Mouse (Mus musculus) stomach, embryonic 16.5 days (tissue): ENCODE results near the gene Defb48. TPM values are rescaled to one million over a fixed set of nuclear protein-coding genes. Genes with fewer than 3 reads are reported as not detected.

Experiments
- ATAC-seq: fragments of 200-750 bp; cut with Nextera tagmentation; 2 replicates; pipeline ENCODE4 v1.8.0; 2017; ENCODE audit warnings: moderate number of reproducible peaks, moderate TSS enrichment; ENCODE audit not compliant: insufficient read depth, low FRiP score
- H3K27ac ChIP-seq: fragments of 300-500 bp; sonication (generic); 2 replicates; pipeline ENCODE4 v1.5.1; 2014; ENCODE audit warnings: low read length
- H3K27me3 ChIP-seq: fragments of 300-500 bp; sonication (generic); 2 replicates; pipeline ENCODE4 v1.6.1; 2014; ENCODE audit warnings: low read length, control low read depth, mixed read lengths; ENCODE audit not compliant: control insufficient read depth, insufficient read depth
- H3K36me3 ChIP-seq: fragments of 300-500 bp; sonication (generic); 2 replicates; pipeline ENCODE4 v1.6.1; 2014; ENCODE audit warnings: low read length; ENCODE audit not compliant: control insufficient read depth, insufficient read depth
- H3K4me1 ChIP-seq: fragments of 300-500 bp; sonication (generic); 2 replicates; pipeline ENCODE4 v1.6.1; 2014; ENCODE audit warnings: low read length, control low read depth, mixed read lengths; ENCODE audit not compliant: control insufficient read depth, insufficient read depth
- H3K4me2 ChIP-seq: fragments of 300-500 bp; sonication (generic); 2 replicates; pipeline ENCODE4 v1.6.1; 2014; ENCODE audit warnings: low read depth, low read length, mixed read lengths
- H3K4me3 ChIP-seq: fragments of 300-500 bp; sonication (generic); replicated peaks from 2 replicates; pipeline ENCODE4 v1.5.1; 2014; ENCODE audit warnings: mild to moderate bottlenecking, low read length
- H3K9ac ChIP-seq: fragments of 300-500 bp; sonication (generic); 2 replicates; pipeline ENCODE4 v1.6.1; 2014; ENCODE audit warnings: low read length
- H3K9me3 ChIP-seq: fragments of 300-500 bp; sonication (generic); replicated peaks from 2 replicates; pipeline ENCODE4 v1.6.1; 2016; ENCODE audit warnings: low read length, control low read depth; ENCODE audit not compliant: control insufficient read depth
- WGBS: fragments of 180-500 bp; shearing (Covaris S2); extraction: QIAGEN DNeasy Blood & Tissue Kit; methylation state at CpG from one replicate; pipeline ENCODE4 v1.1.7; 2014; 5-methylcytosine and 5-hydroxymethylcytosine counted together
- polyA plus RNA-seq: library from polyadenylated mRNA; unstranded; fragments of >200 nt; fragmentation: Nextera tagmentation; extraction: Ambion mirVana; gene quantifications from 2 replicates; pipeline ENCODE4 v1.2.1, GENCODE M21; 2015

Gene Defb48
- not detected in 2 replicates for polyA plus RNA-seq

- Histone ChIP-seq H3K36me3 (no peaks in the 10 kb centered on the region), H3K27me3 (no peaks in the 10 kb centered on the region), H3K4me1 (no peaks in the 10 kb centered on the region), H3K9me3 (no peaks in the 10 kb centered on the region), H3K9ac (no peak within 1 kb of the TSS), H3K4me2 (no peak within 1 kb of the TSS), H3K27ac (no peak within 1 kb of the TSS), H3K4me3 (no peak within 1 kb of the TSS)
- ATAC-seq: no peak
- 56% methylated on average over 1 of the region's 1 CpGs for WGBS
Observed at GRCm38 (mm10) chr14:62984410-62984809, at the start of gene Defb48. Defb48 (minus strand) TSS chr14:62984510.

- Histone ChIP-seq H3K9ac (no peak overlapping the region), H3K4me2 (no peak overlapping the region), H3K27me3 (no peaks in the 10 kb centered on the region), H3K4me1 (no peaks in the 10 kb centered on the region), H3K36me3 (no peaks in the 10 kb centered on the region), H3K27ac (no peak overlapping the region), H3K9me3 (no peaks in the 10 kb centered on the region), H3K4me3 (no peak overlapping the region)
- ATAC-seq: no peak
- WGBS: 49% methylated on average over 6 of the region's 6 CpGs
Observed at GRCm38 (mm10) chr14:63020524-63021156, 36.3 kb upstream of the Defb48 start.

- Histone ChIP-seq H3K36me3 (no peaks in the 10 kb centered on the region), H3K4me2 (no peak overlapping the region), H3K9me3 (no peaks in the 10 kb centered on the region), H3K4me3 (no peak overlapping the region), H3K4me1 (no peaks in the 10 kb centered on the region), H3K9ac (no peak overlapping the region), H3K27me3 (no peaks in the 10 kb centered on the region), H3K27ac (no peak overlapping the region)
- ATAC-seq: no peak
- 82% methylated on average over 4 of the region's 4 CpGs for WGBS
Observed at GRCm38 (mm10) chr14:63014667-63015066, 30.4 kb upstream of the Defb48 start.

GRCm38 (mm10) chr14:63013082-63013481, 28.8 kb upstream of the Defb48 start:
- no peak overlapping the region for H3K27ac ChIP-seq
- no peak for ATAC-seq
- WGBS: 71% methylated on average over 4 of the region's 4 CpGs
- no peak overlapping the region for H3K9ac ChIP-seq
- H3K9me3 ChIP-seq: no peaks in the 10 kb centered on the region
- no peak overlapping the region for H3K4me3 ChIP-seq
- no peaks in the 10 kb centered on the region for H3K27me3 ChIP-seq
- H3K4me1 ChIP-seq: no peaks in the 10 kb centered on the region
- no peaks in the 10 kb centered on the region for H3K36me3 ChIP-seq
- H3K4me2 ChIP-seq: no peak overlapping the region

- Histone ChIP-seq H3K4me1 (no peaks in the 10 kb centered on the region), H3K9me3 (no peaks in the 10 kb centered on the region)
- 94% methylated on average over 5 of the region's 5 CpGs for WGBS
Observed at GRCm38 (mm10) chr14:63011471-63011870, 27.2 kb upstream of the Defb48 start, which contains the start of gene Defb43. Defb43 (plus strand) TSS chr14:63011771.

GRCm38 (mm10) chr14:63002588-63002987, 18.3 kb upstream of the Defb48 start:
- no peak for ATAC-seq
- Histone ChIP-seq H3K36me3 (no peaks in the 10 kb centered on the region), H3K4me2 (no peak overlapping the region), H3K27ac (no peak overlapping the region), H3K9ac (no peak overlapping the region), H3K4me3 (no peak overlapping the region), H3K4me1 (no peaks in the 10 kb centered on the region), H3K27me3 (no peaks in the 10 kb centered on the region), H3K9me3 (no peaks in the 10 kb centered on the region)
- 65% methylated on average over 2 of the region's 2 CpGs for WGBS

More at GRCm38 (mm10) chr14:63011471-63011870, 27.2 kb upstream of the Defb48 start, which contains the start of gene Defb43:
- H3K27ac ChIP-seq: no peak within 1 kb of the TSS
- H3K27me3 ChIP-seq: no peaks in the 10 kb centered on the region
- H3K4me3 ChIP-seq: no peak within 1 kb of the TSS
- H3K9ac ChIP-seq: no peak within 1 kb of the TSS
- no peak for ATAC-seq
- H3K36me3 ChIP-seq: no peaks in the 10 kb centered on the region
- H3K4me2 ChIP-seq: no peak within 1 kb of the TSS

GRCm38 (mm10) chr14:62998977-62999376, 14.7 kb upstream of the Defb48 start:
- ATAC-seq: no peak
- Histone ChIP-seq H3K27ac (no peak overlapping the region), H3K4me3 (no peak overlapping the region), H3K9me3 (no peaks in the 10 kb centered on the region), H3K27me3 (no peaks in the 10 kb centered on the region), H3K4me2 (no peak overlapping the region), H3K36me3 (no peaks in the 10 kb centered on the region), H3K9ac (no peak overlapping the region), H3K4me1 (no peaks in the 10 kb centered on the region)
- 82% methylated on average over 4 of the region's 4 CpGs for WGBS

- no peak for ATAC-seq
- Histone ChIP-seq H3K4me3 (no peak within 1 kb of the TSS), H3K9me3 (no peaks in the 10 kb centered on the region), H3K27ac (no peak within 1 kb of the TSS), H3K4me2 (no peak within 1 kb of the TSS), H3K36me3 (no peaks in the 10 kb centered on the region), H3K4me1 (no peaks in the 10 kb centered on the region), H3K27me3 (no peaks in the 10 kb centered on the region), H3K9ac (no peak within 1 kb of the TSS)
- WGBS: 83% methylated on average over 8 of the region's 8 CpGs
Observed at GRCm38 (mm10) chr14:62997777-62998176, 13.5 kb upstream of the Defb48 start, which contains the start of gene Defb47. Defb47 (plus strand) TSS chr14:62998077.

- H3K27ac ChIP-seq: no peak overlapping the region
- H3K27me3 ChIP-seq: no peaks in the 10 kb centered on the region
- WGBS: 71% methylated on average over 7 of the region's 7 CpGs
- no peak overlapping the region for H3K4me3 ChIP-seq
- no peaks in the 10 kb centered on the region for H3K36me3 ChIP-seq
- H3K4me1 ChIP-seq: no peaks in the 10 kb centered on the region
- ATAC-seq: no peak
- no peak overlapping the region for H3K4me2 ChIP-seq
- H3K9ac ChIP-seq: no peak overlapping the region
- no peaks in the 10 kb centered on the region for H3K9me3 ChIP-seq
Observed at GRCm38 (mm10) chr14:62991849-62992510, 7.7 kb upstream of the Defb48 start.
